Mouse (Mus musculus) MEL (cell line): ENCODE measurements around the gene Acmsd. TPM values are rescaled to one million over a fixed set of nuclear protein-coding genes. Genes with fewer than 3 reads are reported as not detected.

Experiments
- DNase-seq: peaks from one replicate; pipeline ENCODE4 v3.0.0; 2011; ENCODE audit warnings: low read depth, low spot score
- H3K27ac ChIP-seq: 2 replicates; pipeline ENCODE4 v1.5.1; 2012; ENCODE audit warnings: low read depth, mild to moderate bottlenecking, control low read depth, low read length, moderate library complexity; ENCODE audit not compliant: control insufficient read depth
- H3K27me3 ChIP-seq, 2 experiments: fragments of 150-350 bp in 1 of 2; sonication (generic) in 1 of 2; 2 replicates each; pipeline ENCODE4 v1.6.1; 2012; ENCODE audit warnings: low read length in 2 of 2, mild to moderate bottlenecking in 2 of 2, improper control_type of control experiment in 1 of 2, moderate library complexity in 1 of 2; ENCODE audit not compliant: insufficient read depth in 2 of 2, control insufficient read depth in 1 of 2
- H3K36me3 ChIP-seq, 2 experiments: 2 replicates each; pipeline ENCODE4 v1.6.1; 2012 to 2014; ENCODE audit warnings: low read length in 2 of 2, improper control_type of control experiment in 1 of 2, inconsistent platforms in 1 of 2, mild to moderate bottlenecking in 1 of 2; ENCODE audit not compliant: insufficient read depth in 2 of 2, control insufficient read depth in 1 of 2
- H3K4me1 ChIP-seq, 2 experiments: fragments of 150-350 bp in 1 of 2; sonication (generic) in 1 of 2; 2 replicates each; pipeline ENCODE4 v1.6.1; 2012; ENCODE audit warnings: low read length in 2 of 2, improper control_type of control experiment in 1 of 2, mild to moderate bottlenecking in 1 of 2; ENCODE audit not compliant: insufficient read depth in 2 of 2, control insufficient read depth in 1 of 2
- H3K4me3 ChIP-seq, 2 experiments: fragments of 150-350 bp in 1 of 2; sonication (generic) in 1 of 2; 2 replicates each; pipeline ENCODE4 v1.5.1; 2012; ENCODE audit warnings: low read depth in 2 of 2, low read length in 2 of 2, mild to moderate bottlenecking in 2 of 2, moderate library complexity in 2 of 2, control low read depth in 1 of 2, improper control_type of control experiment in 1 of 2; ENCODE audit not compliant: control insufficient read depth in 1 of 2, insufficient read depth in 1 of 2
- H3K79me2 ChIP-seq: 2 replicates; pipeline ENCODE4 v1.6.1; 2012; ENCODE audit warnings: mild to moderate bottlenecking, low read length, moderate library complexity; ENCODE audit not compliant: control insufficient read depth, poor library complexity, insufficient read depth
- H3K9ac ChIP-seq: 2 replicates; pipeline ENCODE4 v1.6.1; 2012; ENCODE audit warnings: low read depth, mild to moderate bottlenecking, control low read depth, low read length, moderate library complexity; ENCODE audit not compliant: control insufficient read depth, poor library complexity, severe bottlenecking
- H3K9me3 ChIP-seq: fragments of 150-350 bp; sonication (generic); replicated peaks from 2 replicates; pipeline ENCODE4 v1.6.1; 2012; ENCODE audit warnings: mild to moderate bottlenecking, low read length, improper control_type of control experiment, moderate library complexity; ENCODE audit not compliant: insufficient read depth
- BHLHE40 ChIP-seq: IDR thresholded peaks from 2 replicates; pipeline ENCODE4 v1.6.1; 2012; ENCODE audit warnings: low read depth, mild to moderate bottlenecking, inconsistent platforms, low read length, improper control_type of control experiment, borderline replicate concordance
- CHD2 ChIP-seq: IDR thresholded peaks from 2 replicates; pipeline ENCODE4 v1.6.1; 2011; ENCODE audit warnings: low read length, improper control_type of control experiment
- ELF1 ChIP-seq: IDR thresholded peaks from 2 replicates; pipeline ENCODE4 v1.6.1; 2014; ENCODE audit warnings: low read depth, mild to moderate bottlenecking, inconsistent platforms, low read length, improper control_type of control experiment, moderate library complexity
- GABPA ChIP-seq: IDR thresholded peaks from 2 replicates; pipeline ENCODE4 v1.6.1; 2012; ENCODE audit warnings: low read depth, mild to moderate bottlenecking, inconsistent platforms, low read length, improper control_type of control experiment, moderate library complexity
- GATA1 ChIP-seq: IDR thresholded peaks from 2 replicates; pipeline ENCODE4 v1.6.1; 2011; ENCODE audit warnings: low read depth, low read length, improper control_type of control experiment
- HCFC1 ChIP-seq: IDR thresholded peaks from 2 replicates; pipeline ENCODE4 v1.6.1; 2012; ENCODE audit warnings: low read depth, mild to moderate bottlenecking, inconsistent platforms, low read length, improper control_type of control experiment, moderate library complexity
- KAT2A ChIP-seq: conservative IDR thresholded peaks from 2 replicates; pipeline ENCODE4 v1.6.1; 2012; ENCODE audit warnings: low read depth, low read length, improper control_type of control experiment, inconsistent platforms
- MAZ ChIP-seq: IDR thresholded peaks from 2 replicates; pipeline ENCODE4 v1.6.1; 2012; ENCODE audit warnings: low read depth, mild to moderate bottlenecking, inconsistent platforms, low read length, improper control_type of control experiment
- NRF1 ChIP-seq: IDR thresholded peaks from 2 replicates; pipeline ENCODE4 v1.6.1; 2014; ENCODE audit warnings: low read depth, mild to moderate bottlenecking, inconsistent platforms, low read length, improper control_type of control experiment, moderate library complexity; ENCODE audit not compliant: poor library complexity, insufficient read depth, severe bottlenecking
- RCOR1 ChIP-seq: IDR thresholded peaks from 2 replicates; pipeline ENCODE4 v1.6.1; 2012; ENCODE audit warnings: low read depth, mild to moderate bottlenecking, inconsistent platforms, low read length, improper control_type of control experiment
- SIN3A ChIP-seq: IDR thresholded peaks from 2 replicates; pipeline ENCODE4 v1.6.1; 2012; ENCODE audit warnings: low read length, improper control_type of control experiment, inconsistent platforms
- SMC3 ChIP-seq: IDR thresholded peaks from 2 replicates; pipeline ENCODE4 v1.6.1; 2011; ENCODE audit warnings: low read depth, low read length, improper control_type of control experiment
- TAL1 ChIP-seq: IDR thresholded peaks from 2 replicates; pipeline ENCODE4 v1.6.1; 2012; ENCODE audit warnings: mild to moderate bottlenecking, inconsistent platforms, low read length, moderate library complexity, mixed read lengths
- TCF12 ChIP-seq: IDR thresholded peaks from 2 replicates; pipeline ENCODE4 v1.6.1; 2014; ENCODE audit warnings: low read depth, mild to moderate bottlenecking, inconsistent platforms, low read length, improper control_type of control experiment, moderate library complexity
- ZC3H11A ChIP-seq: IDR thresholded peaks from 2 replicates; pipeline ENCODE4 v1.6.1; 2012; ENCODE audit warnings: low read depth, mild to moderate bottlenecking, inconsistent platforms, low read length, improper control_type of control experiment
- ZMIZ1 ChIP-seq: IDR thresholded peaks from 2 replicates; pipeline ENCODE4 v1.6.1; 2012; ENCODE audit warnings: low read depth, mild to moderate bottlenecking, inconsistent platforms, low read length, improper control_type of control experiment, moderate library complexity
- ZNF384 ChIP-seq: IDR thresholded peaks from 2 replicates; pipeline ENCODE4 v1.6.1; 2012; ENCODE audit warnings: low read depth, mild to moderate bottlenecking, inconsistent platforms, low read length, improper control_type of control experiment
- polyA plus RNA-seq, 2 experiments: library from polyadenylated mRNA; stranded (reverse) in 1 of 2; unstranded in 1 of 2; fragments of >175 nt in 1 of 2; fragments of >200 nt in 1 of 2; gene quantifications; 2 replicates each; pipeline versions ENCODE4 v1.2.1 to v1.2.4; 2012; ENCODE audit warnings: low replicate concordance in 2 of 2, low read depth in 1 of 2; ENCODE audit not compliant: insufficient read length in 2 of 2, insufficient read depth in 1 of 2, missing spikeins in 1 of 2
- total RNA-seq: library from RNA; depleted of rRNA; stranded (reverse); fragments of 300-350 nt; gene quantifications from 2 replicates; pipeline ENCODE4 v1.2.3, GENCODE M21; 2012

Gene Acmsd
- total and polyA plus RNA-seq, 3 experiments, result 4.3 to 4.4 TPM; not detected in 1

DNA sequence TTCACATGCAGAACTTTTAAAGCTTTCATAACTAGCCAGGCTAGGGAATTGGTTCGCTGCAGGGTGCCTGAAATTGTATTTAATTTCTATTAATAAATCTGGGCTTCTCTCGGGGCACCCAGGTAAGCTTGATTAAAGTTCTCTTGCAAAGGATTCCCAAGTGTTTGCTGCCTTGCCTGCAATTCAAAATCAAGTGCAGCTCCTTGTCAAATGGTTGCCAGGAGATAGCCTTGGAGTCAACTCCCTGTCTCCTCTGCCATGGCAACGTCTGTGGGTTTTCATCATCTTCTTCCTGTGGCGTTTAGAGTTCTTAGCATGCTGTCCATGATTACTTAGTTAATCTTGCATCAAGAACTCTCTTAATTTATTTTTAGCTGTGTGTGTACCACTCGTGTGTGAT, 22.9 kb upstream of the Acmsd start:
- DNase-seq, result no peak
- Histone ChIP-seq H3K4me1 (no peaks in the 10 kb centered on the region), H3K27ac (no peak overlapping the region), H3K9ac (no peak overlapping the region), H3K4me3 (no peak overlapping the region)
- no peak for TF ChIP-seq NRF1
- no peak for TF ChIP-seq GATA1
- TF ChIP-seq ZC3H11A, result no peak
- TF ChIP-seq BHLHE40, result no peak
- TF ChIP-seq TAL1, result no peak
- no peak for TF ChIP-seq SIN3A
- TF ChIP-seq RCOR1, result no peak
- no peak for TF ChIP-seq KAT2A
- no peak for TF ChIP-seq CHD2
- TF ChIP-seq SMC3, result no peak
- no peak for TF ChIP-seq MAZ
- no peak for TF ChIP-seq TCF12
- no peak for TF ChIP-seq ZNF384
- TF ChIP-seq ZMIZ1, result no peak
- TF ChIP-seq ELF1, result no peak
- TF ChIP-seq, all 39 proteins: peak for 0
- Histone ChIP-seq H3K27me3 (no peaks in the 10 kb centered on the region), H3K36me3 (no peaks in the 10 kb centered on the region), H3K79me2 (no peaks in the 10 kb centered on the region), H3K9me3 (no peaks in the 10 kb centered on the region)

DNA sequence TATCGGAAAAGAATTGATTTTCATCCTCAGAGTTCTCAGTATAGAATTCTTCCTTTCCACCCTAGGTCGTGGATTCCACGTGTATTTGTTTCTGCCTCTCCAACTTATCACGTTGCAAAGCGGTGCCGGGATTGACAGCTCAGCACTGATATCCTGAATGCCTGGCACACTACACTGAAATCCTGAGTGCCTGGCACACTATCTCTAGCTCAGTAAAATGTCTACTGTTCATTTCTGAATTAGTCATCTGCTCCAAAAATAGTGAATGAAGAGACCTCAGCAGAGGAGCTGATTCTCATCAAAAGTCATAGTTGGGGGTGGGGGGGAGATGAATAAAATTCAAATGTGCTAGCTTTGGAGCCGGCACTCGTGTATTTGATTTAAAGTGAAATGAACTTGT, 12.8 kb upstream of the Acmsd start:
- Histone ChIP-seq H3K4me1 (no peaks in the 10 kb centered on the region), H3K9me3 (no peaks in the 10 kb centered on the region), H3K36me3 (no peaks in the 10 kb centered on the region), H3K27me3 (peaks cover 0 to 3% of the 10 kb centered on the region in 2 experiments; a peak in 2 of 4 replicates), H3K4me3 (no peak overlapping the region), H3K9ac (no peak overlapping the region), H3K27ac (no peak overlapping the region), H3K79me2 (no peaks in the 10 kb centered on the region)
- no peak for DNase-seq
- no peak for TF ChIP-seq GABPA
- no peak for TF ChIP-seq HCFC1
